Mouse (Mus musculus) MEL (cell line): Measurements from ENCODE around the gene Stab2. TPM values are rescaled to one million over a fixed set of nuclear protein-coding genes. Genes with fewer than 3 reads are reported as not detected.

Source experiments
- DNase-seq: peaks from one replicate; pipeline ENCODE4 v3.0.0; 2011; ENCODE audit warnings: low read depth, low spot score
- H3K27ac ChIP-seq: 2 replicates; pipeline ENCODE4 v1.5.1; 2012; ENCODE audit warnings: low read depth, mild to moderate bottlenecking, control low read depth, low read length, moderate library complexity; ENCODE audit not compliant: control insufficient read depth
- H3K27me3 ChIP-seq, 2 experiments: fragments of 150-350 bp in 1 of 2; sonication (generic) in 1 of 2; 2 replicates each; pipeline ENCODE4 v1.6.1; 2012; ENCODE audit warnings: low read length in 2 of 2, mild to moderate bottlenecking in 2 of 2, improper control_type of control experiment in 1 of 2, moderate library complexity in 1 of 2; ENCODE audit not compliant: insufficient read depth in 2 of 2, control insufficient read depth in 1 of 2
- H3K36me3 ChIP-seq, 2 experiments: 2 replicates each; pipeline ENCODE4 v1.6.1; 2012 to 2014; ENCODE audit warnings: low read length in 2 of 2, improper control_type of control experiment in 1 of 2, inconsistent platforms in 1 of 2, mild to moderate bottlenecking in 1 of 2; ENCODE audit not compliant: insufficient read depth in 2 of 2, control insufficient read depth in 1 of 2
- H3K4me1 ChIP-seq, 2 experiments: fragments of 150-350 bp in 1 of 2; sonication (generic) in 1 of 2; 2 replicates each; pipeline ENCODE4 v1.6.1; 2012; ENCODE audit warnings: low read length in 2 of 2, improper control_type of control experiment in 1 of 2, mild to moderate bottlenecking in 1 of 2; ENCODE audit not compliant: insufficient read depth in 2 of 2, control insufficient read depth in 1 of 2
- H3K4me3 ChIP-seq, 2 experiments: fragments of 150-350 bp in 1 of 2; sonication (generic) in 1 of 2; 2 replicates each; pipeline ENCODE4 v1.5.1; 2012; ENCODE audit warnings: low read depth in 2 of 2, low read length in 2 of 2, mild to moderate bottlenecking in 2 of 2, moderate library complexity in 2 of 2, control low read depth in 1 of 2, improper control_type of control experiment in 1 of 2; ENCODE audit not compliant: control insufficient read depth in 1 of 2, insufficient read depth in 1 of 2
- H3K79me2 ChIP-seq: 2 replicates; pipeline ENCODE4 v1.6.1; 2012; ENCODE audit warnings: mild to moderate bottlenecking, low read length, moderate library complexity; ENCODE audit not compliant: control insufficient read depth, poor library complexity, insufficient read depth
- H3K9ac ChIP-seq: 2 replicates; pipeline ENCODE4 v1.6.1; 2012; ENCODE audit warnings: low read depth, mild to moderate bottlenecking, control low read depth, low read length, moderate library complexity; ENCODE audit not compliant: control insufficient read depth, poor library complexity, severe bottlenecking
- H3K9me3 ChIP-seq: fragments of 150-350 bp; sonication (generic); replicated peaks from 2 replicates; pipeline ENCODE4 v1.6.1; 2012; ENCODE audit warnings: mild to moderate bottlenecking, low read length, improper control_type of control experiment, moderate library complexity; ENCODE audit not compliant: insufficient read depth
- BHLHE40 ChIP-seq: IDR thresholded peaks from 2 replicates; pipeline ENCODE4 v1.6.1; 2012; ENCODE audit warnings: low read depth, mild to moderate bottlenecking, inconsistent platforms, low read length, improper control_type of control experiment, borderline replicate concordance
- CHD1 ChIP-seq: IDR thresholded peaks from 2 replicates; pipeline ENCODE4 v1.6.1; 2012; ENCODE audit warnings: low read depth, mild to moderate bottlenecking, inconsistent platforms, low read length, improper control_type of control experiment
- CTCF ChIP-seq, 3 experiments: IDR thresholded peaks in 2 of 3; conservative IDR thresholded peaks in 1 of 3; 2 replicates each; pipeline ENCODE4 v1.5.1; 2011 to 2012; ENCODE audit warnings: low read length in 3 of 3, low read depth in 2 of 3, mild to moderate bottlenecking in 2 of 3, improper control_type of control experiment in 1 of 3, inconsistent platforms in 1 of 3, mixed read lengths in 1 of 3, moderate library complexity in 1 of 3; ENCODE audit not compliant: control insufficient read depth in 1 of 3, insufficient read depth in 1 of 3, poor library complexity in 1 of 3, severe bottlenecking in 1 of 3
- E2F4 ChIP-seq: IDR thresholded peaks from 2 replicates; pipeline ENCODE4 v1.6.1; 2011; ENCODE audit warnings: low read depth, low read length, improper control_type of control experiment, borderline replicate concordance
- EP300 ChIP-seq, 2 experiments: IDR thresholded peaks; 2 replicates each; pipeline ENCODE4 v1.6.1; 2011; ENCODE audit warnings: improper control_type of control experiment in 2 of 2, low read length in 2 of 2, low read depth in 1 of 2, mild to moderate bottlenecking in 1 of 2
- GATA1 ChIP-seq: IDR thresholded peaks from 2 replicates; pipeline ENCODE4 v1.6.1; 2011; ENCODE audit warnings: low read depth, low read length, improper control_type of control experiment
- MXI1 ChIP-seq: IDR thresholded peaks from 2 replicates; pipeline ENCODE4 v1.6.1; 2011; ENCODE audit warnings: mild to moderate bottlenecking, low read depth, low read length, improper control_type of control experiment
- MYC ChIP-seq: IDR thresholded peaks from 2 replicates; pipeline ENCODE4 v1.6.1; 2011; ENCODE audit warnings: low read depth, mild to moderate bottlenecking, low read length, improper control_type of control experiment, moderate library complexity
- NRF1 ChIP-seq: IDR thresholded peaks from 2 replicates; pipeline ENCODE4 v1.6.1; 2014; ENCODE audit warnings: low read depth, mild to moderate bottlenecking, inconsistent platforms, low read length, improper control_type of control experiment, moderate library complexity; ENCODE audit not compliant: poor library complexity, insufficient read depth, severe bottlenecking
- POLR2A ChIP-seq, 2 experiments: IDR thresholded peaks; 2 replicates each; pipeline ENCODE4 v1.6.1; 2011 to 2012; ENCODE audit warnings: low read length in 2 of 2, mild to moderate bottlenecking in 2 of 2, control low read depth in 1 of 2, improper control_type of control experiment in 1 of 2, low read depth in 1 of 2, moderate library complexity in 1 of 2; ENCODE audit not compliant: control insufficient read depth in 1 of 2, insufficient read depth in 1 of 2, poor library complexity in 1 of 2
- RAD21 ChIP-seq: IDR thresholded peaks from 2 replicates; pipeline ENCODE4 v1.6.1; 2011; ENCODE audit warnings: mild to moderate bottlenecking, low read depth, low read length, improper control_type of control experiment
- SIN3A ChIP-seq: IDR thresholded peaks from 2 replicates; pipeline ENCODE4 v1.6.1; 2012; ENCODE audit warnings: low read length, improper control_type of control experiment, inconsistent platforms
- SMC3 ChIP-seq: IDR thresholded peaks from 2 replicates; pipeline ENCODE4 v1.6.1; 2011; ENCODE audit warnings: low read depth, low read length, improper control_type of control experiment
- TAL1 ChIP-seq: IDR thresholded peaks from 2 replicates; pipeline ENCODE4 v1.6.1; 2012; ENCODE audit warnings: mild to moderate bottlenecking, inconsistent platforms, low read length, moderate library complexity, mixed read lengths
- TBP ChIP-seq: IDR thresholded peaks from 2 replicates; pipeline ENCODE4 v1.8.0; 2011; ENCODE audit warnings: low read depth, low read length, improper control_type of control experiment
- TCF12 ChIP-seq: IDR thresholded peaks from 2 replicates; pipeline ENCODE4 v1.6.1; 2014; ENCODE audit warnings: low read depth, mild to moderate bottlenecking, inconsistent platforms, low read length, improper control_type of control experiment, moderate library complexity
- UBTF ChIP-seq: IDR thresholded peaks from 2 replicates; pipeline ENCODE4 v1.6.1; 2012; ENCODE audit warnings: low read depth, mild to moderate bottlenecking, inconsistent platforms, low read length, improper control_type of control experiment, moderate library complexity, borderline replicate concordance; ENCODE audit not compliant: insufficient read depth
- USF2 ChIP-seq, 2 experiments: IDR thresholded peaks; 2 replicates each; pipeline ENCODE4 v1.6.1; 2011 to 2012; ENCODE audit warnings: improper control_type of control experiment in 2 of 2, low read length in 2 of 2, borderline replicate concordance in 1 of 2, inconsistent platforms in 1 of 2, low read depth in 1 of 2, mild to moderate bottlenecking in 1 of 2; ENCODE audit not compliant: insufficient read depth in 1 of 2
- ZC3H11A ChIP-seq: IDR thresholded peaks from 2 replicates; pipeline ENCODE4 v1.6.1; 2012; ENCODE audit warnings: low read depth, mild to moderate bottlenecking, inconsistent platforms, low read length, improper control_type of control experiment
- polyA plus RNA-seq, 2 experiments: library from polyadenylated mRNA; stranded (reverse) in 1 of 2; unstranded in 1 of 2; fragments of >175 nt in 1 of 2; fragments of >200 nt in 1 of 2; gene quantifications; 2 replicates each; pipeline versions ENCODE4 v1.2.1 to v1.2.4; 2012; ENCODE audit warnings: low replicate concordance in 2 of 2, low read depth in 1 of 2; ENCODE audit not compliant: insufficient read length in 2 of 2, insufficient read depth in 1 of 2, missing spikeins in 1 of 2
- total RNA-seq: library from RNA; depleted of rRNA; stranded (reverse); fragments of 300-350 nt; gene quantifications from 2 replicates; pipeline ENCODE4 v1.2.3, GENCODE M21; 2012

The Stab2 gene
- total and polyA plus RNA-seq, 3 experiments: 0.73 to 5.1 TPM; not detected in 1

DNA sequence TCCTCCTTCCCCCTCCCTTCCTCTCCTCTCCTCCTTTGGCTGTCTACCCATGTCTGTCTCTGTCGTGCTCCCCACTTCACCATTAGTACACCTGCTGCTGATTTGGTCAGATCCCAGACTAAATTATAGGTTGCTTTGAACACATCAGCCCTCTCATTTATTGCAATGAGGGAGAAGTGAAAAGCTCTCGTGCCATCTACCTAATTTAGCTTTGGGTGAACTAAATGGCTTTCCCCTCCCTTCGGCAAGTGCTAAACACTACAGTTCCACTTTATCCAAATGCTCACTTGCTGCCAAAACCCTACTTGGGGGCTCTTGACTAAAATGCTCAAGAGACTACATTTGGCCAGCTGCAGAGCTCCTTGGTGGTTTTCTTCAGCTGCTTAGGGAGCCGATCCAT lies 171.0 kb downstream of the Stab2 start:
- TF ChIP-seq BHLHE40: no peak
- H3K36me3 ChIP-seq: peaks cover 0 to 6% of the 10 kb centered on the region in 2 experiments; a peak in 2 of 4 replicates

DNA sequence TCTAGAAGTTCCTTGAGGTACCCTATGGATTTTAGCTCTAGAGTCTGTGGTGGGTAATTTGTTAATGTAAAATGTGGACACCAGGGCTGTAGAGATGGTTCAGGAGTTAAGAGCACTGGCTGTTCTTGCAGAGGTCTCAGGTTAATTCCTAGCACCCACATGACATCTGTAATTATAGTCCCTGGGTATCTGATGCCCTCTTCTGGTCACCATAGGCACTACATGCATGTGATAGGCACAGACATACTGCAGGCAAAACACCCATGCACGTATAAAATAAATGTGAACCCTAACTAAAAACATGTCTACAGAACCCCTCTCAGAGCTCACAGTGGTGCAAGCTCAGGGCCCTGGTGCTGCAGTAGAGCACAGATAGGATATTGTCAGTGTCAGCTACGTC lies 178.3 kb downstream of the Stab2 start:
- H3K4me1 ChIP-seq: no peaks in the 10 kb centered on the region
- peaks cover 4 to 5% of the 10 kb centered on the region in 2 experiments; a peak in 2 of 4 replicates for H3K36me3 ChIP-seq
- H3K9me3 ChIP-seq: no peaks in the 10 kb centered on the region
- H3K9ac ChIP-seq: no peak overlapping the region
- DNase-seq: peak; percentile 50
- no peak overlapping the region for H3K27ac ChIP-seq
- H3K4me3 ChIP-seq: no peak overlapping the region
- no peaks in the 10 kb centered on the region for H3K27me3 ChIP-seq
- no peak for TF ChIP-seq UBTF
- 0 out of 2 replicates have a peak, but pooled peaks have one; percentile 18 for TF ChIP-seq ZC3H11A
- TF ChIP-seq RAD21: peak; percentile 48
- TF ChIP-seq CTCF (IDR thresholded peaks at IDR 0.05 in 2 of 3, conservative IDR thresholded peaks at IDR 0.05 in 1 of 3; ENCODE audit: control insufficient read depth in 1 of 3, insufficient read depth in 1 of 3, low read depth in 2 of 3, low read length in 3 of 3, poor library complexity in 1 of 3, severe bottlenecking in 1 of 3): peak; percentile 34 to 76 (median 51); a peak in 5 of 6 replicates
- TF ChIP-seq SIN3A: no peak
- no peak for TF ChIP-seq NRF1
- peak; percentile 40; the same call in 1 of the 2 replicates for TF ChIP-seq SMC3
- 0 out of 2 replicates have a peak, but pooled peaks have one; percentile 26 for TF ChIP-seq MYC
- TF ChIP-seq TCF12: no peak
- no peaks in the 10 kb centered on the region for H3K79me2 ChIP-seq

More for the DNA sequence above, 171.0 kb downstream of the Stab2 start:
- Histone ChIP-seq H3K9me3 (no peaks in the 10 kb centered on the region), H3K4me1 (no peaks in the 10 kb centered on the region), H3K4me3 (no peak overlapping the region), H3K79me2 (no peaks in the 10 kb centered on the region), H3K9ac (no peak overlapping the region), H3K27me3 (no peaks in the 10 kb centered on the region), H3K27ac (no peak overlapping the region)
- DNase-seq: no peak

DNA sequence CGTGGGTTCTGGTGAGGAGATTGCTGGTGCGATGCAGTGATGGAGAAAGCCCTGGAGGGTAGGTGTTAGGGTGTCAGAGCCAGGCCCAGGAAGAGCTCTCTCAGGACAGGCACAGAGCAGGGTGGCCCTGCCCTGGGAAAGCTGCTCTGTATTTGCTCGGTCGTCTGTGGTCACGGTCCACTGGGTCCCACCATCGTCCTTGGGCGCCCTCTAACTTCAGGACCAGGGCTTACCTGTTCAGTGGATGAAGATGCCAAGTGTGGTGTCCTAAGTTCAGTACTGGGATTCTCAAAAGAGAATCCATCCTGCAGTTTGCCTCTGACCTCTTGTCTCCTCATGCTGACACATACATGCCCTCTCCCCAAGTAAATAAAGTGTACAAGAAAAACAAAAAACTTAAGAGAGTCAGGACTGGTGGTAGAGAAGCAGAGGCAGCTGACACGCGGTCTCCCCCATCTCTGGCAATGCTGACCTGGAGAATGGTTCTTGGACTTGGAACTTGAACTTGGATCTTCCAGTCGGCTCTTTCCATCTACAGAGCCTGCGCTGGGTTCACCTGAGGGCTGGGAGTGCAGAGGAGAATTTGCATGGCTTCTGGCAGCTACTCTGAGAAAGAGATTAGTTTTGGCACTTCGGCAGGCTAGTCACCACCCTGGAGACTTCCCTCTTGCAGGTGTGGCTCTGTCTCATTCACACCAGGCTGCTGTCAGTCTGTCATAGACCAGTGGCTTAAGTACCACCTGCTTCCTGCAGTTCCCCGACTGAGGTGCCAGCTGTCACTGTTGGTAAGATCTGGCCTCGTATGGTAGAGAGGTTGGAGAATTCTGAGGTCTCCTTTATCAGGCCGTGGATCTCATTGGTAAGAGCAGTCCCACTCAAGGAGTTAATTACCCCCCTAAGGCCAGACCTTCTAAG lies 179.3 kb downstream of the Stab2 start:
- peaks cover 4 to 9% of the 10 kb centered on the region in 2 experiments; a peak in 2 of 4 replicates for H3K36me3 ChIP-seq
- TF ChIP-seq EP300 (IDR thresholded peaks at IDR 0.05; ENCODE audit: low read depth in 1 of 2, low read length in 2 of 2) (no peak), GATA1 (no peak), CHD1 (no peak), USF2 (IDR thresholded peaks at IDR 0.05; ENCODE audit: borderline replicate concordance in 1 of 2, insufficient read depth in 1 of 2, low read depth in 1 of 2, low read length in 2 of 2) (no peak), TAL1 (no peak), TCF12 (no peak), POLR2A (IDR thresholded peaks at IDR 0.05; ENCODE audit: control insufficient read depth in 1 of 2, insufficient read depth in 1 of 2, low read depth in 1 of 2, low read length in 2 of 2, poor library complexity in 1 of 2) (no peak), MXI1 (no peak), E2F4 (no peak), UBTF (no peak), TBP (no peak), MYC (no peak)

More for the DNA sequence above, 179.3 kb downstream of the Stab2 start:
- no peak for DNase-seq
- no peaks in the 10 kb centered on the region for H3K79me2 ChIP-seq
- H3K4me3 ChIP-seq: no peak overlapping the region
- H3K27ac ChIP-seq: no peak overlapping the region
- H3K4me1 ChIP-seq: no peaks in the 10 kb centered on the region
- no peaks in the 10 kb centered on the region for H3K27me3 ChIP-seq
- H3K9me3 ChIP-seq: no peaks in the 10 kb centered on the region
- no peak overlapping the region for H3K9ac ChIP-seq
